Mouse (Mus musculus): ENCODE data around the gene Cd52. TPM values are rescaled to one million over a fixed set of nuclear protein-coding genes. Genes with fewer than 3 reads are reported as not detected.
A peak's percentile ranks its signal among the peaks of the same experiment; 100 is the strongest.

Cd52 gene
- polyA plus RNA-seq, 1 experiment from 2014 or later: 2.5 TPM

DNA sequence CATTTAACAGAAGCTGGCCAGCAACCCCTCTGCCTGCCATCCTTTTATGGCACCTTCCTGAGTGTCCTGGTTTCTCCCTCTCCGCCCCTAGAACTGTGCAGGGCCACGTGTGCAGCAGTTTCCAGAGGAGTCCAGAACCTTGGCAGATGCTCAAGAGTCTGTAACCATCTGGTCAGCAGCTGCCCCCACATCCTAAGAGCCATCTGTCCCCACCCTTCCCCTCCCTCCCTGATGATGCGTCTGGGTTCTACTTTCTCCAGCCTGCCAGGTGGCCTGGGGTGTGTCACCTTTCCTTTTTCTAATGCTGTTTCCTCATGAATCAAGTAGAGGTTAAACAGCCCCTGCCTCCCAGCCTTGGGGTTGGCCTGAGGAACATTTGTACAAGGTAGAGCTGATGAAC, 27.4 kb upstream of the Cd52 start:
- DNase-seq (ENCODE audit: low spot score) (no peak), ATAC-seq (replicated peaks; ENCODE audit: low FRiP score) (no peak)
- no peaks in the 10 kb centered on the region for H3K9me3 ChIP-seq (ENCODE audit: control insufficient read depth, low read length)
- H3K4me2 ChIP-seq (ENCODE audit: low read depth, low read length, severe bottlenecking): no peak overlapping the region
- H3K4me1 ChIP-seq (replicated peaks; ENCODE audit: control insufficient read depth, insufficient read depth, low read length): 0 out of 2 replicates have a peak, but pooled peaks cover 2% of the 10 kb centered on the region
- 75% methylated on average over 3 of the region's 3 CpGs for WGBS
- H3K27me3 ChIP-seq (ENCODE audit: control insufficient read depth, insufficient read depth, low read length): no peaks in the 10 kb centered on the region
- H3K27ac ChIP-seq (ENCODE audit: low read depth, low read length): no peak overlapping the region
- H3K9ac ChIP-seq (ENCODE audit: low read length): no peak overlapping the region
- no peak overlapping the region for H3K4me3 ChIP-seq (ENCODE audit: low read depth, low read length)
- no peaks in the 10 kb centered on the region for H3K36me3 ChIP-seq (ENCODE audit: control insufficient read depth, insufficient read depth, low read length)

- ATAC-seq (replicated peaks; ENCODE audit: low FRiP score) (no peak), DNase-seq (ENCODE audit: low spot score) (no peak)
- no peaks in the 10 kb centered on the region for H3K4me1 ChIP-seq (replicated peaks; ENCODE audit: control insufficient read depth, insufficient read depth, low read length)
- H3K27me3 ChIP-seq (ENCODE audit: control insufficient read depth, insufficient read depth, low read length): no peaks in the 10 kb centered on the region
- H3K9me3 ChIP-seq (ENCODE audit: control insufficient read depth, low read length): no peaks in the 10 kb centered on the region
- no peak overlapping the region for H3K4me2 ChIP-seq (ENCODE audit: low read depth, low read length, severe bottlenecking)
- 60% methylated on average over 4 of the region's 4 CpGs for WGBS
- no peak overlapping the region for H3K9ac ChIP-seq (ENCODE audit: low read length)
- H3K27ac ChIP-seq (ENCODE audit: low read depth, low read length): no peak overlapping the region
- no peaks in the 10 kb centered on the region for H3K36me3 ChIP-seq (ENCODE audit: control insufficient read depth, insufficient read depth, low read length)
- H3K4me3 ChIP-seq (ENCODE audit: low read depth, low read length): no peak overlapping the region
Measured at GRCm38 (mm10) chr4:134121571-134121970, 26.7 kb upstream of the Cd52 start.

DNA sequence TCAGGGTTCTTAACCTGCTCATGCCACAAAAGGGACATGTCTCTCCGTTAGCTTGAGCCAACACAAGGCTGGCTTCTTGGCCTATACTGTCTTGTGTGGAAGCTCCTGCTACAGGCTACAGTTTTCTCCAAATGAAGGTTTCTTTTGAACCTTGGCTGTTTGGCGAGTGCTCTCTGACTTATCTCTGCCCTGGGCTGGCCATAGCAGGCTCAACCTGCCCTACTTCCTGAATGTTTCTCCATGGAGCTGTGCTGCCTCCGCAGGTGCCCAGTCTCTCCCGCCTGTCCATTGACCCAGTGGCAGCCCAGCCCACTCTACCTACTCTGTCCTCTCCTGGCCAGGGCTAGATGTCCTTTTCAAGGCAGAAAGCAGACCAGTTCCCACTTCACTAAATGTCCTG, 26.0 kb upstream of the Cd52 start:
- DNase-seq (ENCODE audit: low spot score) (no peak), ATAC-seq (replicated peaks; ENCODE audit: low FRiP score) (no peak)
- Histone ChIP-seq H3K9ac (ENCODE audit: low read length) (no peak overlapping the region), H3K27ac (ENCODE audit: low read depth, low read length) (no peak overlapping the region), H3K4me3 (ENCODE audit: low read depth, low read length) (no peak overlapping the region), H3K9me3 (ENCODE audit: control insufficient read depth, low read length) (no peaks in the 10 kb centered on the region), H3K4me1 (replicated peaks; ENCODE audit: control insufficient read depth, insufficient read depth, low read length) (no peaks in the 10 kb centered on the region), H3K27me3 (ENCODE audit: control insufficient read depth, insufficient read depth, low read length) (no peaks in the 10 kb centered on the region), H3K36me3 (ENCODE audit: control insufficient read depth, insufficient read depth, low read length) (no peaks in the 10 kb centered on the region), H3K4me2 (ENCODE audit: low read depth, low read length, severe bottlenecking) (no peak overlapping the region)
- 85% methylated on average over 4 of the region's 4 CpGs for WGBS

- no peak for ATAC-seq (replicated peaks; ENCODE audit: low FRiP score)
- 84% methylated on average over 6 of the region's 6 CpGs for WGBS
- H3K36me3 ChIP-seq (ENCODE audit: control insufficient read depth, insufficient read depth, low read length): no peaks in the 10 kb centered on the region
- no peak overlapping the region for H3K9ac ChIP-seq (ENCODE audit: low read length)
- no peaks in the 10 kb centered on the region for H3K27me3 ChIP-seq (ENCODE audit: control insufficient read depth, insufficient read depth, low read length)
- H3K9me3 ChIP-seq (ENCODE audit: control insufficient read depth, low read length): no peaks in the 10 kb centered on the region
- no peaks in the 10 kb centered on the region for H3K4me1 ChIP-seq (replicated peaks; ENCODE audit: control insufficient read depth, insufficient read depth, low read length)
- DNase-seq (ENCODE audit: low spot score): no peak
- no peak overlapping the region for H3K4me3 ChIP-seq (ENCODE audit: low read depth, low read length)
- H3K27ac ChIP-seq (ENCODE audit: low read depth, low read length): no peak overlapping the region
- H3K4me2 ChIP-seq (ENCODE audit: low read depth, low read length, severe bottlenecking): no peak overlapping the region
Measured at GRCm38 (mm10) chr4:134120192-134120805, 25.4 kb upstream of the Cd52 start.

- Histone ChIP-seq H3K4me3 (ENCODE audit: low read depth, low read length) (no peak overlapping the region), H3K36me3 (ENCODE audit: control insufficient read depth, insufficient read depth, low read length) (no peaks in the 10 kb centered on the region), H3K27ac (ENCODE audit: low read depth, low read length) (no peak overlapping the region), H3K4me2 (ENCODE audit: low read depth, low read length, severe bottlenecking) (no peak overlapping the region), H3K9ac (ENCODE audit: low read length) (no peak overlapping the region), H3K9me3 (ENCODE audit: control insufficient read depth, low read length) (no peaks in the 10 kb centered on the region), H3K27me3 (ENCODE audit: control insufficient read depth, insufficient read depth, low read length) (no peaks in the 10 kb centered on the region), H3K4me1 (replicated peaks; ENCODE audit: control insufficient read depth, insufficient read depth, low read length) (no peaks in the 10 kb centered on the region)
- DNase-seq (ENCODE audit: low spot score): peak; percentile 74
- ATAC-seq (replicated peaks; ENCODE audit: low FRiP score): no peak
- WGBS: 57% methylated on average over 9 of the region's 9 CpGs
Measured at GRCm38 (mm10) chr4:134119644-134120043, 24.8 kb upstream of the Cd52 start.

DNA sequence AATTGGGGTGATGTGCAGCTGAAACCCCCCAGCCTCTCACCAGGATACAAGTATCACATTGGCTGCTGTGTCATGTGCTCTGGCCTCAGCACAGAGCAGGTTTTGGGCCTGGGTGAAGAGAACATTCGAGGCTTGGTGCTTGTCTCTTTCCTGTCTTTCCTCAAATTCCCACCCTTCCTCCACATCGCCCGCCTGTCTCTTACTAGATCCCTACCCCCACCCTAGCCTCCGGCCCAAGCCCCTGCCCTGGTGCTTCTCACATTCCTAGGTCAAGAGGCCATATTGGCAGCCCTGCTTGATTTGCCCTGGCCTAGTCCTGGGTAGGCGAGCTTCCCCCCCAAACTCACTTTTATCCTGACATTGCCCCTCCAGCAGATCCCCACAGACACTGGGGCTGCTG, 24.2 kb upstream of the Cd52 start:
- no peak overlapping the region for H3K9ac ChIP-seq (ENCODE audit: low read length)
- H3K4me2 ChIP-seq (ENCODE audit: low read depth, low read length, severe bottlenecking): no peak overlapping the region
- H3K27ac ChIP-seq (ENCODE audit: low read depth, low read length): no peak overlapping the region
- DNase-seq (ENCODE audit: low spot score) (no peak), ATAC-seq (replicated peaks; ENCODE audit: low FRiP score) (no peak)
- H3K36me3 ChIP-seq (ENCODE audit: control insufficient read depth, insufficient read depth, low read length): no peaks in the 10 kb centered on the region
- 62% methylated on average over 5 of the region's 5 CpGs for WGBS
- H3K9me3 ChIP-seq (ENCODE audit: control insufficient read depth, low read length): no peaks in the 10 kb centered on the region
- no peaks in the 10 kb centered on the region for H3K4me1 ChIP-seq (replicated peaks; ENCODE audit: control insufficient read depth, insufficient read depth, low read length)
- no peaks in the 10 kb centered on the region for H3K27me3 ChIP-seq (ENCODE audit: control insufficient read depth, insufficient read depth, low read length)
- no peak overlapping the region for H3K4me3 ChIP-seq (ENCODE audit: low read depth, low read length)

- DNase-seq (ENCODE audit: low spot score) (no peak), ATAC-seq (replicated peaks; ENCODE audit: low FRiP score) (no peak)
- Histone ChIP-seq H3K9ac (ENCODE audit: low read length) (no peak overlapping the region), H3K27ac (ENCODE audit: low read depth, low read length) (no peak overlapping the region), H3K4me1 (replicated peaks; ENCODE audit: control insufficient read depth, insufficient read depth, low read length) (peaks cover 2% of the 10 kb centered on the region; the same call in 1 of the 2 replicates), H3K4me2 (ENCODE audit: low read depth, low read length, severe bottlenecking) (no peak overlapping the region), H3K4me3 (ENCODE audit: low read depth, low read length) (no peak overlapping the region), H3K36me3 (ENCODE audit: control insufficient read depth, insufficient read depth, low read length) (no peaks in the 10 kb centered on the region), H3K27me3 (ENCODE audit: control insufficient read depth, insufficient read depth, low read length) (no peaks in the 10 kb centered on the region), H3K9me3 (ENCODE audit: control insufficient read depth, low read length) (no peaks in the 10 kb centered on the region)
- 71% methylated on average over 14 of the region's 14 CpGs for WGBS
Measured at GRCm38 (mm10) chr4:134118126-134118800, 23.4 kb upstream of the Cd52 start.

- H3K4me1 ChIP-seq (replicated peaks; ENCODE audit: control insufficient read depth, insufficient read depth, low read length): peaks cover 4% of the 10 kb centered on the region; the same call in 1 of the 2 replicates
- no peaks in the 10 kb centered on the region for H3K9me3 ChIP-seq (ENCODE audit: control insufficient read depth, low read length)
- H3K36me3 ChIP-seq (ENCODE audit: control insufficient read depth, insufficient read depth, low read length): no peaks in the 10 kb centered on the region
- DNase-seq (ENCODE audit: low spot score) (no peak), ATAC-seq (replicated peaks; ENCODE audit: low FRiP score) (no peak)
- H3K4me3 ChIP-seq (ENCODE audit: low read depth, low read length): no peak overlapping the region
- H3K27ac ChIP-seq (ENCODE audit: low read depth, low read length): no peak overlapping the region
- H3K9ac ChIP-seq (ENCODE audit: low read length): no peak overlapping the region
- H3K4me2 ChIP-seq (ENCODE audit: low read depth, low read length, severe bottlenecking): no peak overlapping the region
- WGBS: 85% methylated on average over 8 of the region's 8 CpGs
- no peaks in the 10 kb centered on the region for H3K27me3 ChIP-seq (ENCODE audit: control insufficient read depth, insufficient read depth, low read length)
Measured at GRCm38 (mm10) chr4:134117012-134117411, 22.1 kb upstream of the Cd52 start.

- 95% methylated on average over 2 of the region's 2 CpGs for WGBS
- H3K27me3 ChIP-seq (ENCODE audit: control insufficient read depth, insufficient read depth, low read length): no peaks in the 10 kb centered on the region
- ATAC-seq (replicated peaks; ENCODE audit: low FRiP score) (no peak), DNase-seq (ENCODE audit: low spot score) (no peak)
- no peak overlapping the region for H3K9ac ChIP-seq (ENCODE audit: low read length)
- H3K4me1 ChIP-seq (replicated peaks; ENCODE audit: control insufficient read depth, insufficient read depth, low read length): peaks cover 4% of the 10 kb centered on the region; the same call in 1 of the 2 replicates
- H3K4me2 ChIP-seq (ENCODE audit: low read depth, low read length, severe bottlenecking): no peak overlapping the region
- H3K27ac ChIP-seq (ENCODE audit: low read depth, low read length): no peak overlapping the region
- H3K4me3 ChIP-seq (ENCODE audit: low read depth, low read length): no peak overlapping the region
- no peaks in the 10 kb centered on the region for H3K9me3 ChIP-seq (ENCODE audit: control insufficient read depth, low read length)
- no peaks in the 10 kb centered on the region for H3K36me3 ChIP-seq (ENCODE audit: control insufficient read depth, insufficient read depth, low read length)
Measured at GRCm38 (mm10) chr4:134116501-134116900, 21.6 kb upstream of the Cd52 start.
